Mouse (Mus musculus) Muller cell, postnatal 12 days (primary cell): ENCODE results near the gene Gsc2.
"Not testable (repeated sequence)": the region's sequence is repeated elsewhere in the genome, so short reads cannot be mapped to it uniquely, and the experiment has no call there.

ENCODE experiments used
- DNase-seq: peaks from one replicate; pipeline ENCODE4 v3.0.0-alpha.2; 2015; ENCODE audit errors: inconsistent ontology term

Gsc2 gene

GRCm38 (mm10) chr16:17914307-17915249 is at the start of gene Gsc2:
Gsc2 (minus strand) TSS chr16:17915059.
- DNase-seq: no peak

DNA sequence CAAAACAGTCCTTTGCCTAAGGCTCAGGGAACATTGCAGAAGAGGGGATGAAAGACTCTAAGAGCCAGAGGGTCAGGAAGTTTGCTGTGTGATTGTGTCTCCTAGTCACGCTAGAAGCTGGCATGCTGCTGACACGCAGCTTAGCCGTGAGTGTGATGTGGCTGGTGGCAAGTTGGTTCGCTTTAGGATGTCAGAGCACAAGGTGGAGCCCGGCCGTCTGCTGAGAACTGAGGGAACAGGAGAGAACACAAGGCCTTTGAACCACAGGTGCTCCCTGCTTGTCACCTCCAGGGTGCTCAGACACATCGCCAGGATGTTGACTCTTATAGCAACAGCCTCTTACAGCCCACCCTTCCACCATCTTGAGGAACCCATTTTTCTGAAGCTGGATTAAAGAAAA is 47.2 kb upstream of the Gsc2 start:
- DNase-seq: no peak

- DNase-seq: not testable (repeated sequence)
Observed at GRCm38 (mm10) chr16:17956052-17956638, 41.3 kb upstream of the Gsc2 start.

- no peak for DNase-seq
Observed at GRCm38 (mm10) chr16:17951618-17952017, 36.8 kb upstream of the Gsc2 start.

DNA sequence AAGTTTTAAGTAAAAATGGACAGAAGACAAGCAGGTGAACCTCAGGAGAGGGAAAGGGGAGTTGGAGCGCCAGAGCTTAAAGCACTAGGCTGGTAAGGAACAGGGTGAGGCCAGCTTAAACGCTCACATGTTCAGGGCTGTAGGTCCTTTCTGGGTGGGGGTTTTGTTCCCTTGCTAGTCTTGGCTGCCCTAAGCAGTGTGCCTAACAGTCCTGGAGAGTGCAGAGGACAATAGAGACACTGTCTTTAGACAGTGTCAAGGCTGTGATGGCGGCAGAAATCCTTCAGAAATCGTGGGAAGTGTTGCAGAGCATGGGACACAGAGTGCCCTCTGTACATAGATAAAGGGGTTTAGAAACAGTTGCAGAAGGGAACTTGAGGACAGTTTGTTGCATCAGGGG is 35.2 kb upstream of the Gsc2 start:
- no peak for DNase-seq

DNA sequence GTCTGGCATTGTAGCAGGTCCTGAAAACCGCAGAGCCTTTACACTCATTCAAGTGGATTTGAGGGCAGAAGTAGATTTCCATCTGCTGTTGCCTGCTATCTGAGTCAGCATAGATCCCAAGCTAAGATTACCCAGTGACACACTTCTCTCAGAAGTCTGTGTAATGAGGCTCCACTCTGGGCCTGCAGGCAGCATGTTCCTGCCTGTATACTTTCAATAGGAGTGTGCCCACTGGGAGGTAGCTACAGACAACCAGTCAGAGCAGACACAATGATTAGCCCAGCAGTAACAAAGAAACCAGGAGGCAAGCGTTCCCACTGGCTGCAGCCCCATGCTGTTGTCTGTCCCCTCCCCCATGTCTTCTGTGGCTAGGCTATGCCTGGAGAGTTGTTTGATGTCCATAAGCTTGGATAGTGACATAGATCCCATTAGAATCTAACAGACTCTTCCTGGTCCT is 34.6 kb upstream of the Gsc2 start:
- DNase-seq: peak; percentile 61

DNA sequence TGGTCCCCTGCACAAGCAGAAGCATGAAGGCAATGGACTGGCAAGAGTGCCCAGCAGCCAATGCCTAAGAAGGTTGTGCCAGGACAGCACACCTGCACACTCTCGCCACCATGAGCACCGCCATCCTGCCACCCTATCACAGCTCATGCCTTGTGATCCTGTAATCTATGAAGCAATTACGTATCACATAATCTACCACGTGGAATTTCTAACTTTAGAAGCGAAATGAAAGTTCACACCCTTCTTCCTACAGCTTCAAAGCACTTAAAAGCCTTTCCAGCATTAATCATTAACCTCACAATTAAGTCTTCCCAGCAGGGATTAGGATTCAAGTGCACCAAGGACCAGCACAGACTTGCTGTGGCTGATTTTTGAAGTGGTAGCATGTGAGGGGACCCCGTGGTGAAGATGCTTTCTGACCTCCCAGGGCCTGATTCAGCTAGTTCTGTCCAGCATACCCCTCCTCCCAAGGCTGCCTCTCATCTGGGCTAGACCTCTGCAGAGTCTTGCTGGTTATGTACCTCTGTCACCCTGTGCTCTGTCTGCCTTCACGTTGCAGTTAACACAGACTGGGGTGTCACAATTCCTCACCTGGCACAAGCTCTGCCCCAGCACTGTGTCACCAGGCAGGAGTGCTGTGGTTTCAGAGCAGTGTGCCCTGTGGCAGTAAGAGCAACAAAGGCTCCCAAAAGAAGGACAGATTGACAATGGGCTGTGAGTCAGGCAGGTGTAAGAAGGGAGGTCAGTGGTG is 30.4 kb upstream of the Gsc2 start:
- DNase-seq: no peak

- DNase-seq: no peak
Observed at GRCm38 (mm10) chr16:17943466-17943865, 28.6 kb upstream of the Gsc2 start.

DNA sequence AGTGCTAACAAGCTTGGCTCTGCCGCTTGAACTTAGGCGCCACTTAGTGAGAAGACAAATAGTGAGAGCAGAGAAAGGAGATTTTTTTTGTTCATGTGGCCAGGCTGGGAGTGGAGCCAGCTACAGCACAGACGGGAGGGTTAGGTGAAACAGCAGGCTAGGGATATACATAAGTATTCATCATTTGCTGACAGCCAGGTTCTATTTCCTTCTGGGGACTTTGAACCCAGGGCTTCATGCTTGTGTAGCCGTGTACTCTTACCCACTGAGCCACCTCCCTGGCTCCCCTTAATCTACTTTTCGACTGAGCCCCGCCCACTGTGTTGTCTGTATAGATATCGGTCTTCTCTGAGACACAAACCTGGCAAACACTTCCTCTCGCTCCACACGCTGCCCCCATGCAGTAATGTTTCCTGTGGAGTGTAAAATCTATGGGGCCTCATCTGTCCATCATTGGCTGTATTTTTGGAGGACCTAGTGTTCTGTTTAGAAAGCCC is 24.4 kb upstream of the Gsc2 start:
- no peak for DNase-seq

DNA sequence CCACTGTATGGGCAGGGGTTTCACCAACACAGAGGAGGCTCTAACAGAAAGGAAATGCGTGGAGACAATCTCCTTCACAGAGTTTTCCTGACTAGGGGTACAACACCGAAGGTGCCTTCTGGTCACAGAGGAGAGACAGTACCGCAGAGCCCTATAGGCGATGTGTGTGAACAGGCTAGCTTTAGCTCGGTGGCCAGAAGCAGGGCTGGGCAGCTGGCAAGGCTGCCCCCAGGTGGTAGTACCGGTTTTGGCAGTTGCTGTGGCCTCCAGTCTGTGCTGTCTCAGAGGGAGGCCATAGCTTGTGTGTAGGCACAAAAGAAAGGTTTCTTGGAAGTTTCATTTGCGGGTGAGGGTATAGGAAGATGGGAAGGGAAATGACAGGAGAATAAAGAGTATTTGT is 24.0 kb upstream of the Gsc2 start:
- DNase-seq: peak; percentile 58

DNA sequence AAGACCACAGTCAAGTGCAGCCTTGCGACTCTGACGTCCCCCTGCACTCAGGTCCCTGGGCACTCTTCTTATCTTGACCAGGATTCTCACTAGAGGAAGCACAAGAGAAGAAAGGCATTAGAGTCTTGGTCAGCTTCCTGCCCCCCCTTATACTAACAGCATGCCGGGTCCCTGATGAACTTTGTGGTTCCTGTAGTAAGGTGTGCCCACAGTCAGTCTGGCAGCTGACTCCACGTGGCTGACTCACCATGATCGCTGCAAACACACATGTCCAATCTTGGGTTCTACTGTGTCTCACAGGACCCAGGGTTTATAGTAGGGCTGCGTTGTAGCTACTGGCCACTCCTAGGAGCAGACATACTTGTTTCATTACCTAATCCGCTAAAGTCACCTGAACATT is 23.3 kb upstream of the Gsc2 start:
- DNase-seq: no peak

DNA sequence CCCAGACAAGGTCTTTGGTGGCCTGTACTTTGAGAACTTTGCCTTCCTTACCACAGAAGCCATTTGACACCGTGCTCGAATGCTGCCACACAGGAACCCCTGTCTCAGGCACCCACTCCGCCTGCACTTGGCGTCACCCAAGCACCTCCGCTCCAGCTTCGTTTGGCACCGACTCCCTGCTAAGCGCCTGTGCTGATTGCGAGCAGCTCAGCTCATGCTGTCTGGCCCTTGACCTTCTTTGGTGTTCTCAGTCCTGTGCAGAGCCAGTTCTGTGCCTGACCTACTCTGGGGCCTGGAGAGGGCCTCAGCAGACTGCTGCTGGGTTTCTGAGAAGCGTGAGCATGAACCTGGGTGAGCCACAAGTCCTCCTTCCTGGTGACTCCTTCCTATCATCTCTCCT is 21.9 kb upstream of the Gsc2 start:
- DNase-seq: no peak

DNA sequence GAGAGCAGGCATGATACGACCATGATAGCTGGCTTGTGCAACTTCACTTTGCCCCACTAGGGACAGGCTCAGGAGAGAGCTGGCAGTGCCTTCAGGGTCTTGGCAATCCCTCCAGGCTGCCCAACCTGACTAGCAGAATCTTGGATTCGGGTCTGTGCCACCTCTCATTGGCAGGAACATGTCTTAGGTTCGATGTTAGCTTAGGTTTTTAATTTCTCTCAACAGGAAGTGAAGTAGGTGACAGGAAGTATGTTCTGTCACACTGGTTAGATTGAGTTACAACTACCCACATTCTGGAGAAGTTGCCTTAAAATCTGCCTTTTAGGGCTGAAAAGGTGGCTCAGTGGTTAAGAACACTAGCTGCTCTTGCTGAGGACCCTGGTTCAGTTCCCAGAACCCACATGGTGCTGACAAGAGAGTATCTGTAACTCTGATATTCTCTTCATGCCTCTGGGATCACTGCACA is 19.6 kb upstream of the Gsc2 start:
- no peak for DNase-seq

DNA sequence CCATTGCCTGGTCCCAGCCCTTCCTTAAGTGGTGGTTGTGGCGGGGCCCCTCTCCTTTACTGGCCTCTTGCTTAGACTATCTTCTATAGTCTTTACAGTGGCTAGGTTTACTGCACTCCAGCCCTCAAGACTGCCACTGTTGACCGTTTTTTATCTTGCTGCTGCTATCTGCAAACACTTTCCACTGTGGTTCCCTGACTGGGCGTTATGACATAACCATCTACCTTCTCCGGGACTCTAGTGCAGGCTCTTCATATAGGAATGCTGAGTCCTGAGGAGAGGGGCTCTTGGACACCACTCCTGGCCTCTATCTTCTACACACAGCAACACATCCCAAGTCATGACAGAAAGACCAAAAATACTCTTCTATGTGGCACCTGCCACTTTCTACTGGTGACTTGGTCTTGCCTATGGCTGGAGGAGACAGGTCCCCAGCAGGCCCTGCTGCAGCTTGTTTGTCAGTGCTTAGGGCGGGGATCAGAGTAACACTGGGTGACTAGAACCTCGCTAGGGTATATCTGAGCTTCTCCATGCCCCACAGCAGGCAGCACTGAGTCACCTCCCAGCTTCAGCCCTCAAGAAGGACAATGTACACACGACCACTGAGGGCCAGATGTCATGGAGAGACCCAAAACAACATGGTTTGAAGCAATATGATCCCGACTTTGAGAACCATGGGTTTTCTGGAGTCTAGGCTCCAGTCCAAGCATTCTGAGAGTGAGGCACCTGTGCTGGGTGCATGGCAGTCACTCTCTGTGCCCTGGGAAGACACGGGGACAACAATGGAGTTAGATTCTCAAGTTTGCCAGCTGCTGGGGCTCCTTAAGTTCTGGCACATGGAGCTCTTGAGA is 19.0 kb upstream of the Gsc2 start:
- no peak for DNase-seq

DNA sequence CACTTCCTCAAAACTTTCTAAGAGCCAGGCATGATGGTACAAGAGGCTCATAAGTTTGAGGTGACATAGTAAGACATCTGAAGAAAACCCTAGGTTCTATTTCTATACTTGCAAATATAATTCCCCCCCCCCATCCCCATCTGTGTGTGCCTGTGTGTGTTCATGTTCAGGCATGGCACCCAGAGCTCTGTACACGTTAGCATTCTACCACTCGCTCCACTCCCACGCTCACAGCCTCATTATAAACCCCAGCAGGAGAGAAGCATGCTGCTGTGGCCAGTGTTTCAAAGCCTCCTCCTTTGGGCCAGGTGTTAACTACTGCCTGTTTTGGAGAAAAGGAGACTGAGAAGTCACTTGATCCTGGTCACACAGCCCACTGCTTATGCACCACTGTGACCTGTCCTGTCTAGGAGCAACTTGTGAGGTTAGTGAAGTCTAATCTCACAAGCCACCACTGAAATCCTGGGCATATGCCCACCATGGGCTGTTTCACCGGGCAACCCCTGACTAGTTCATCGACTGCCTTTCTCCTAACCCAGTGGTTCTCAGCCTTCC is 17.1 kb upstream of the Gsc2 start:
- DNase-seq: no peak

DNA sequence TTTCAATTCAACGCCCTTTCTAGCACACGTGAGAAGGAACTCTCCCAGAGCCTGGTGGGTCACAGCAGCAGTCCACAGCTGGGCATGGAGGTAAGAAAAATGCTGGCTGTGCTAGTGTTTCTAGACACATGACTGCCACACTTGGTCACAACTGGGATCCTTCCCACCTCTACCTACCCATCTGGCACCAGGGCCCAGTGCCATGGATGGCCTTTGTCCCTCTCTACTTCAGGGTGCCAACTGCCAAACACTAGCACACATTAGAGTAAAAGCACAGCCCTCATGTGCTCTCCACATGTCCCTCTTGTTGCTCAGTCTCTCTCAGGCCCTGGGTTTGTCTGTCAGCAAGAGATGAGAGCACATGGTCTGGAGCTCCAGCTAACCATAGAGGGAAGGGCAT is 14.8 kb upstream of the Gsc2 start:
- no peak for DNase-seq

GRCm38 (mm10) chr16:17929211-17929610 is 14.4 kb upstream of the Gsc2 start:
- no peak for DNase-seq

GRCm38 (mm10) chr16:17928627-17929104 is 13.8 kb upstream of the Gsc2 start:
- DNase-seq: peak; percentile 85

DNA sequence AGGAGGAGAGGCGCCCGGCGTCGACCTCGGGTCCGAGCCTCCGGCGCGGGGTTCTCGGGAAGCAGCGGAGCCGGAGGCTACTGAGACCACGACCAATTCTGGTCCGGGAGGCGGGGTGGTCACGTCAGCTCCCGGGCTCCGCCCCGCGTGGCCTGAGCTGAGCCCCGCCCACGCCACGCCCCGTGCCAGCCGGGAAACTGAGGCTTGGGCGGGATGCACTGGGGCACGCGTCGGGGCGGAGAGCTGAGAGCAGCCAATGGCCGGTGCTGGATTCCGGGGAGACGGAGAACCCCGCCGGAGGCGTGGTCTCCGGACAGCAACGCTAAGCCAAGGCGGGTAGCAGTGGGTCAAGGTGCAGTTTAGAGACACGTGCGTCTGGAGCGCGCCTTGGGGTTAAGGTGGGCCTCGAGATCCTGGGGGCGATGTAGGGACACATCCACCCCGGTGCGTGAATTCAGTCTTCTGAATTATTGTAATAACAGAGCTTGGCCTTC is 13.3 kb upstream of the Gsc2 start, which contains the start of gene Slc25a1:
TSS of gene Slc25a1 (minus strand) at position 133 of the 494 bp plus-strand sequence.
- peak; percentile 85 for DNase-seq

DNA sequence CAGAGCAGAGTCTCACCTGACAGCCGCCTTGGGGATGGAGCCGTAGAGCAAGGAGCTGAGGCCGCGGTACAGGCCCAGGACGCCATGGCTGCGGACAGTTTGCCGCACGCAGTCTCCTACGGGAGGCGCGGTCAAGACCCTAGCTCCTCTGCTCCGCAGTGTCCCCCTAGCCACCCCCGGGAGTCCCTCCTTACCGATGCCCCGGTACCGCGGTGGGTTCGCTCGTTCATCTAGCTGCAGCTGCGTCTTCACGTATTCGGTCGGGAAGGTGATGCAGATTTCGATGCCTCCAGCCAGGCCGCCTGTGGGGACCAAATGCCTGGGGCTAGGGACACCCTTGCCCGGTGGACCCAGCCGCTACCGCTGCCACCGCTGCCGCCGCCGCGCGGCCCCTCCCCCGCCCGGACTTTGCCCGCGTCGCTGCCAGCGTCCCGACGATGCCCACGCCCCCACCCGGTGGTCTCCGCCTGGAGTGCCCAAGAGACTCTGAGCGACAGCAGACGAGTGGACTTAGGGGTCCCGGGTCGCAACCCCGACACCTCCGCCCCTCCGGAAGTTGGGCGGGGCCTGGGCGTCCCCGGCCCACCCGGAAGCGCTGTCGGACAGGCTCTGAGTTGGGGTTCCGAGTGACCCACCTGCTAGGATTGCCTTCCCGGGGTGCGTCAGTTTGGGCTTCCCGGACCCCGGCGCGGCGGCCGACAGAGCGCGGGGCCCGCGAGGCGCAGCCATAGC is 12.7 kb upstream of the Gsc2 start:
- DNase-seq: no peak
